Mouse (Mus musculus): ENCODE results near the gene Gm9573. TPM values are rescaled to one million over a fixed set of nuclear protein-coding genes. Genes with fewer than 3 reads are reported as not detected.
A peak's percentile ranks its signal among the peaks of the same experiment; 100 is the strongest.

Gm9573 gene
- polyA plus RNA-seq, 1 experiment from 2014 or later: not detected

GRCm38 (mm10) chr17:35587291-35587690, 39.1 kb downstream of the Gm9573 start:
- DNase-seq (no peak), ATAC-seq (ENCODE audit: insufficient read depth) (no peak)
- Histone ChIP-seq H3K4me1 (ENCODE audit: insufficient read depth) (no peaks in the 10 kb centered on the region), H3K27ac (ENCODE audit: low read depth) (no peak overlapping the region), H3K36me3 (ENCODE audit: insufficient read depth) (no peaks in the 10 kb centered on the region), H3K4me2 (no peak overlapping the region), H3K9me3 (ENCODE audit: low read depth, low read length) (no peaks in the 10 kb centered on the region), H3K4me3 (ENCODE audit: low read depth, low read length) (no peak overlapping the region), H3K9ac (no peak overlapping the region), H3K27me3 (ENCODE audit: insufficient read depth, low read length) (no peaks in the 10 kb centered on the region)
- peak; percentile 27 for TF ChIP-seq CTCF (IDR thresholded peaks at IDR 0.05; ENCODE audit: low read depth)
- 77% methylated on average over 1 of the region's 1 CpGs for WGBS

GRCm38 (mm10) chr17:35584330-35584937, 42.0 kb downstream of the Gm9573 start:
- Histone ChIP-seq H3K9me3 (ENCODE audit: low read depth, low read length) (no peaks in the 10 kb centered on the region), H3K36me3 (ENCODE audit: insufficient read depth) (no peaks in the 10 kb centered on the region), H3K4me1 (ENCODE audit: insufficient read depth) (no peaks in the 10 kb centered on the region), H3K9ac (no peak overlapping the region), H3K27ac (ENCODE audit: low read depth) (no peak overlapping the region), H3K27me3 (ENCODE audit: insufficient read depth, low read length) (no peaks in the 10 kb centered on the region), H3K4me2 (peak overlapping the region; percentile 7; the same call in 1 of the 2 replicates), H3K4me3 (ENCODE audit: low read depth, low read length) (no peak overlapping the region)
- TF ChIP-seq CTCF (IDR thresholded peaks at IDR 0.05; ENCODE audit: low read depth): peak; percentile 87
- DNase-seq (peak; percentile 93), ATAC-seq (ENCODE audit: insufficient read depth) (peak; percentile 66)
- WGBS: 11% methylated on average over 16 of the region's 16 CpGs

GRCm38 (mm10) chr17:35582900-35583299, 43.5 kb downstream of the Gm9573 start:
- Histone ChIP-seq H3K9ac (no peak overlapping the region), H3K36me3 (ENCODE audit: insufficient read depth) (no peaks in the 10 kb centered on the region), H3K4me2 (no peak overlapping the region), H3K4me1 (ENCODE audit: insufficient read depth) (no peaks in the 10 kb centered on the region), H3K27me3 (ENCODE audit: insufficient read depth, low read length) (no peaks in the 10 kb centered on the region), H3K27ac (ENCODE audit: low read depth) (no peak overlapping the region), H3K4me3 (ENCODE audit: low read depth, low read length) (no peak overlapping the region), H3K9me3 (ENCODE audit: low read depth, low read length) (no peaks in the 10 kb centered on the region)
- WGBS: 81% methylated on average over 1 of the region's 1 CpGs
- ATAC-seq (ENCODE audit: insufficient read depth): no peak
- peak; percentile 72 for TF ChIP-seq CTCF (IDR thresholded peaks at IDR 0.05; ENCODE audit: low read depth)
- peak; percentile 35 for DNase-seq

GRCm38 (mm10) chr17:35578211-35578610, 48.2 kb downstream of the Gm9573 start:
- Histone ChIP-seq H3K36me3 (ENCODE audit: insufficient read depth) (no peaks in the 10 kb centered on the region), H3K9me3 (ENCODE audit: low read depth, low read length) (no peaks in the 10 kb centered on the region), H3K27me3 (ENCODE audit: insufficient read depth, low read length) (0 out of 2 replicates have a peak, but pooled peaks cover 4% of the 10 kb centered on the region), H3K4me3 (ENCODE audit: low read depth, low read length) (no peak overlapping the region), H3K27ac (ENCODE audit: low read depth) (no peak overlapping the region), H3K4me2 (no peak overlapping the region), H3K4me1 (ENCODE audit: insufficient read depth) (no peaks in the 10 kb centered on the region), H3K9ac (no peak overlapping the region)
- DNase-seq (peak; percentile 95), ATAC-seq (ENCODE audit: insufficient read depth) (no peak)
- 19% methylated on average over 6 of the region's 6 CpGs for WGBS
- peak; percentile 100 for TF ChIP-seq CTCF (IDR thresholded peaks at IDR 0.05; ENCODE audit: low read depth)

- no peak for ATAC-seq (ENCODE audit: insufficient read depth)
- WGBS: 87% methylated on average over 7 of the region's 7 CpGs
- peaks cover 28% of the 10 kb centered on the region for H3K27me3 ChIP-seq (ENCODE audit: insufficient read depth, low read length)
These were observed 55.0 kb downstream of the Gm9573 start for GRCm38 (mm10) chr17:35571477-35571876.

GRCm38 (mm10) chr17:35570836-35571235, 55.6 kb downstream of the Gm9573 start:
- no peaks in the 10 kb centered on the region for H3K4me1 ChIP-seq (ENCODE audit: insufficient read depth)
- no peak for TF ChIP-seq CTCF (IDR thresholded peaks at IDR 0.05; ENCODE audit: low read depth)
- H3K27me3 ChIP-seq (ENCODE audit: insufficient read depth, low read length): peaks cover 28% of the 10 kb centered on the region
- H3K4me2 ChIP-seq: no peak overlapping the region
- H3K9me3 ChIP-seq (ENCODE audit: low read depth, low read length): no peaks in the 10 kb centered on the region
- DNase-seq: no peak
- no peaks in the 10 kb centered on the region for H3K36me3 ChIP-seq (ENCODE audit: insufficient read depth)
- H3K4me3 ChIP-seq (ENCODE audit: low read depth, low read length): no peak overlapping the region
- H3K9ac ChIP-seq: no peak overlapping the region
- WGBS: 75% methylated on average over 14 of the region's 14 CpGs
- ATAC-seq (ENCODE audit: insufficient read depth): no peak
- no peak overlapping the region for H3K27ac ChIP-seq (ENCODE audit: low read depth)

More at GRCm38 (mm10) chr17:35571477-35571876, 55.0 kb downstream of the Gm9573 start:
- Histone ChIP-seq H3K27ac (ENCODE audit: low read depth) (no peak overlapping the region), H3K9me3 (ENCODE audit: low read depth, low read length) (no peaks in the 10 kb centered on the region), H3K4me2 (no peak overlapping the region), H3K36me3 (ENCODE audit: insufficient read depth) (no peaks in the 10 kb centered on the region), H3K4me3 (ENCODE audit: low read depth, low read length) (no peak overlapping the region), H3K4me1 (ENCODE audit: insufficient read depth) (no peaks in the 10 kb centered on the region), H3K9ac (no peak overlapping the region)
- DNase-seq: no peak
- TF ChIP-seq CTCF (IDR thresholded peaks at IDR 0.05; ENCODE audit: low read depth): peak; percentile 16; the same call in 1 of the 2 replicates

GRCm38 (mm10) chr17:35569091-35569944, 57.1 kb downstream of the Gm9573 start:
- DNase-seq: peak; percentile 31
- 1% methylated on average over 28 of the region's 28 CpGs for WGBS
- no peak overlapping the region for H3K9ac ChIP-seq

More at GRCm38 (mm10) chr17:35569091-35569944, 57.1 kb downstream of the Gm9573 start:
- peaks cover 24% of the 10 kb centered on the region for H3K27me3 ChIP-seq (ENCODE audit: insufficient read depth, low read length)
- H3K4me2 ChIP-seq: peak overlapping the region; percentile 51
- peak; percentile 52; the same call in 1 of the 2 replicates for ATAC-seq (ENCODE audit: insufficient read depth)
- H3K36me3 ChIP-seq (ENCODE audit: insufficient read depth): no peaks in the 10 kb centered on the region
- no peaks in the 10 kb centered on the region for H3K4me1 ChIP-seq (ENCODE audit: insufficient read depth)
- H3K9me3 ChIP-seq (ENCODE audit: low read depth, low read length): no peaks in the 10 kb centered on the region
- peak overlapping the region; percentile 17 for H3K4me3 ChIP-seq (ENCODE audit: low read depth, low read length)
- H3K27ac ChIP-seq (ENCODE audit: low read depth): no peak overlapping the region
- TF ChIP-seq CTCF (IDR thresholded peaks at IDR 0.05; ENCODE audit: low read depth): no peak

Other genes with a start within 250 kb of the Gm9573 start
- 5.0 and 6.0 TPM in 2 replicates for gene H2-Q4, start 247.0 kb downstream of the Gm9573 start, polyA plus RNA-seq (2014; fragmentation: Nextera tagmentation; extraction: Ambion mirVana)
- 0.54 and 0.61 TPM in 2 replicates for gene H2-Q6, start 201.8 kb downstream of the Gm9573 start, polyA plus RNA-seq (2014; fragmentation: Nextera tagmentation; extraction: Ambion mirVana)
- 6.9 and 7.3 TPM in 2 replicates for gene H2-Q7, start 187.5 kb downstream of the Gm9573 start, polyA plus RNA-seq (2014; fragmentation: Nextera tagmentation; extraction: Ambion mirVana)
- gene H2-Q10, start 156.5 kb downstream of the Gm9573 start, polyA plus RNA-seq (2014; fragmentation: Nextera tagmentation; extraction: Ambion mirVana): 0.08 and 0.28 TPM in 2 replicates
- gene Pou5f1, start 120.6 kb downstream of the Gm9573 start, polyA plus RNA-seq (2014; fragmentation: Nextera tagmentation; extraction: Ambion mirVana): 0.18 TPM in 1 of 2 replicates, not detected in the other
- 83.9 and 89.3 TPM in 2 replicates for gene Tcf19, start 109.8 kb downstream of the Gm9573 start, polyA plus RNA-seq (2014; fragmentation: Nextera tagmentation; extraction: Ambion mirVana)
- 15.2 and 20.3 TPM in 2 replicates for gene Cchcr1, start 109.5 kb downstream of the Gm9573 start, polyA plus RNA-seq (2014; fragmentation: Nextera tagmentation; extraction: Ambion mirVana)
- gene Psors1c2, start 93.4 kb downstream of the Gm9573 start, polyA plus RNA-seq (2014; fragmentation: Nextera tagmentation; extraction: Ambion mirVana): 0.82 and 0.84 TPM in 2 replicates
- 0.07 TPM in 1 of 2 replicates, not detected in the other for gene Cdsn, start 74.5 kb downstream of the Gm9573 start, polyA plus RNA-seq (2014; fragmentation: Nextera tagmentation; extraction: Ambion mirVana)
- not detected in 2 replicates for gene 2300002M23Rik, start 59.2 kb downstream of the Gm9573 start, polyA plus RNA-seq (2014; fragmentation: Nextera tagmentation; extraction: Ambion mirVana)
- 61.3 and 64.3 TPM in 2 replicates for gene Sfta2, start 25.1 kb downstream of the Gm9573 start, polyA plus RNA-seq (2014; fragmentation: Nextera tagmentation; extraction: Ambion mirVana)
- gene Mucl3, start 17.1 kb upstream of the Gm9573 start, polyA plus RNA-seq (2014; fragmentation: Nextera tagmentation; extraction: Ambion mirVana): 1.0 and 1.4 TPM in 2 replicates
- gene Vars2, start 41.0 kb upstream of the Gm9573 start, polyA plus RNA-seq (2014; fragmentation: Nextera tagmentation; extraction: Ambion mirVana): 22.4 and 24.1 TPM in 2 replicates
- gene Gtf2h4, start 47.1 kb upstream of the Gm9573 start, polyA plus RNA-seq (2014; fragmentation: Nextera tagmentation; extraction: Ambion mirVana): 47.4 and 49.3 TPM in 2 replicates
- gene Ddr1, start 78.0 kb upstream of the Gm9573 start, polyA plus RNA-seq (2014; fragmentation: Nextera tagmentation; extraction: Ambion mirVana): 32.9 and 38.2 TPM in 2 replicates
- gene Ier3, start 195.0 kb upstream of the Gm9573 start, polyA plus RNA-seq (2014; fragmentation: Nextera tagmentation; extraction: Ambion mirVana): 5.0 and 7.1 TPM in 2 replicates
- gene Flot1, start 196.6 kb upstream of the Gm9573 start, polyA plus RNA-seq (2014; fragmentation: Nextera tagmentation; extraction: Ambion mirVana): 30.9 and 32.5 TPM in 2 replicates
- 1,155 and 1,206 TPM in 2 replicates for gene Tubb5, start 211.7 kb upstream of the Gm9573 start, polyA plus RNA-seq (2014; fragmentation: Nextera tagmentation; extraction: Ambion mirVana)
- gene Mdc1, start 214.9 kb upstream of the Gm9573 start, polyA plus RNA-seq (2014; fragmentation: Nextera tagmentation; extraction: Ambion mirVana): 19.5 and 21.6 TPM in 2 replicates
- gene Nrm, start 234.7 kb upstream of the Gm9573 start, polyA plus RNA-seq (2014; fragmentation: Nextera tagmentation; extraction: Ambion mirVana): 69.2 and 72.0 TPM in 2 replicates
- 24.0 and 24.7 TPM in 2 replicates for gene Ppp1r18, start 239.0 kb upstream of the Gm9573 start, polyA plus RNA-seq (2014; fragmentation: Nextera tagmentation; extraction: Ambion mirVana)